Mouse (Mus musculus) cortical plate, adult 2 months (tissue): ENCODE data around the gene Casp7.

ENCODE experiments used
- CTCF ChIP-seq: fragments of 200-500 bp; IDR thresholded peaks from 2 replicates; pipeline ENCODE4 v1.5.1; 2011; ENCODE audit warnings: mild to moderate bottlenecking, control low read depth, low read length; ENCODE audit not compliant: insufficient read depth; ENCODE audit errors: extremely low read depth
- POLR2A ChIP-seq: fragments of 200-500 bp; IDR thresholded peaks from 2 replicates; pipeline ENCODE4 v1.6.1; 2011; ENCODE audit warnings: mild to moderate bottlenecking, low read length, control low read depth; ENCODE audit not compliant: insufficient read depth; ENCODE audit errors: extremely low read depth

DNA sequence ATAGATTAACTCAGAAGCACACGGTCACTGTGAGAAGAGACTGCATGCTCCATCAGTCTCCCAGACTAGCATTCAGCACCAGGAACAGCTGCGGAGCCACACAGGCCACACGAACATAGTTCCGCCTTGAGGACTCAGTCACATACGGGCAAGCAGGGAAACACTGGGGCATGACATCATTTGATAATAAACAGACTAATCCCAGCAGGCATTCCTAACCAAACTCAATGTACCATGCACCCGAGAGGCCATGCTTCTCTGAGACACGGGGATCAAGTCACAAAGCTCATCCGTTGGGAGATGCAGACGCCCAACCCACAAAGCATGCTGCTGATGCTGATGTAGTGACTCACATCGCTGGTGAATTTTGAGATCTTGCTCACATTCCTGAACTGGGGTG is 22.9 kb upstream of the Casp7 start:
- TF ChIP-seq POLR2A (no peak), CTCF (no peak)
